Mouse (Mus musculus): ENCODE data around the gene Ptpro.

Gene Ptpro

DNA sequence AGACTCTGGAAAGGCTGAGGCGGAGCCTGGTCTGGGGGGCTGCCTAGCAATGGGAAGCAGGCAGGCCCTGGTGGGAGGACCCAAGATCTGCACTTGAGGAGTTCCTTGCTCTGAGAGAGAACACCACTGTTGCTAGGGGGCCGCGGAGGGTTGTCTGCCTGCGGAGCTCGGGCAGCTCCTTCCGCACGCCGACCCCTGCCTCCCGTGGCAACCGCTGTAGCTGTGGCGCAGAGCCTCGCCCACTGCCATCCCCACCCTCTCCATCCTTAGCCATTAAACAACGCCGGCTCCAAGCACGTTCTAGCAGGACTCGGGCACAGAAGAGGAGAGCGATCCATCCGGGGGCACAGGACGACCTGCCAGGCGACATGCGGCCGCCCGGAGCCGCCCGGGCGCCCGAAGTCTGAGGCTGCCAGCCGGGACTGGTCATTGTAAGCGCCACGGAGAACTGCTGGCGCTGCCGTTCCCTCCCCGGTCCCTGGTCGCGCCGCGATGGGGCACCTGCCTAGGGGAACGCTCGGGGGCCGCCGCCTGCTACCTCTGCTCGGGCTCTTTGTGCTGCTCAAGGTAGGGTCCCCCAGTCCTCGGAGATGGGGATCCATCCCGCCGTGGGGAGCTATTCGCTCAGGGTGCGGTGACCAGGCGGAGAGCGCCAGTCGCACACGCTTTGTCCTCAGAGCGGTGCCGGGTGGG is at the start of gene Ptpro:
TSS of gene Ptpro (plus strand) at position 126 of the 693 bp plus-strand sequence.
- DNase-seq (ENCODE audit: low read depth, low spot score) = no peak

DNA sequence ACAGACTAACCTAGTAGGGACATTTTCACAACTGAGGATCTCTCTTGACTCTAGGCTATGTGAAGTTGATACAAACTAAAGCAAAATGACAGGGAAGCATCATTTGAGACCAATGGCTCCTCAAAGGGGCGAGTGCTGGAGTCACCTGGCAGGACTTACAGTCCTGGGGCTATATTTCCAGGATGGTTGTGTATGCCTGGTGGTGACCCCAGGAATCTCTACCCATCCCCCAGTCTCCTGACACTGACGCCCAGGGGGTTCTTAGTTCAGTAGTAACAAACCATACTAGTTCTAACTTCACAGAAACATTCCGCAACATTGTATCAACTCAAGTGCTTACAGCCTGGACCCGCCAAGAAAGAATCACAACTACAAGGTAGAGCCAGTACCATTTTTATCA is 49.5 kb upstream of the Ptpro start:
- DNase-seq (ENCODE audit: low read depth, low spot score) = no peak

- DNase-seq (ENCODE audit: low read depth, low spot score) = no peak
These were observed 46.3 kb upstream of the Ptpro start for GRCm38 (mm10) chr6:137205662-137206400.

DNA sequence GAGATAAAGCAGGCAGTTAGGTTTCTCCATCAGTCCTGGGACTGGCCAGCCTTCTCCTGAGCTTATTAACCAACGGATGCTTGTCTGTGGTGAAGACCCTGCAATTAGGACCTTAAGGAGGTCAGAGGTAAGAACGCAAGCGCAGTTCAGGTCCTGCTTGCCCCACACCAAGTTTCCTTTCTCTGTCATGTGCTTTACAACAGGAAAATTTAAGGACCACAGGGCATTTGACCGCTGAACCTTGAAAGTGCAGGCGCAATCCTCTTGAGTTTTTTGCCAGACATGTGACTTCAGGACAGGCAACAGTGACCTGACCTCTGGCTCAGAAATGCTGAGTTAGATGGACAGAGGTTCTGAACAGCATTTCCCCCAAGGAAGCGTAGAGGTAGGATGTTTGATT is 45.0 kb upstream of the Ptpro start:
- DNase-seq (ENCODE audit: low read depth, low spot score) = no peak

GRCm38 (mm10) chr6:137209992-137210391 is 42.1 kb upstream of the Ptpro start:
- no peak for DNase-seq (ENCODE audit: low read depth, low spot score)

DNA sequence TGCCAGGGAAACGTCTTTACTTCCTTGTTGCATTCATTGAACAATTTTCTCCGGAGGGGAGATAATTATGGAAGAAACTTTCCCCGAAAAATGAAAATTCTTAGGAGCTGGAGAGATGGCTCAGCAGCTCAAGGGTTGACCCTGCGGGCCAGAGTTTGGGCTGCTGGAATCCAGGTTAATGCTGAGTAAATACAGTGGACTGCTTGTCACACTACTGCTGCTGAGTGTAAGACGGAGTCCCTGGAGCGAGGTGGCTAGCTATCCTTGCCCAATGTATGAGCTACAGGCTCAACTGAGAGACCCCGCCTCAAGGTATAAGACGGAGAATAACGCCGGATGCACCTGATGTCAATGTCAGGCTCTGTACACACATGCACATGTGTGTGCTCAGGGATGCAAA is 41.1 kb upstream of the Ptpro start:
- no peak for DNase-seq (ENCODE audit: low read depth, low spot score)

GRCm38 (mm10) chr6:137211441-137211840 is 40.7 kb upstream of the Ptpro start:
- DNase-seq (ENCODE audit: low read depth, low spot score) = no peak

DNA sequence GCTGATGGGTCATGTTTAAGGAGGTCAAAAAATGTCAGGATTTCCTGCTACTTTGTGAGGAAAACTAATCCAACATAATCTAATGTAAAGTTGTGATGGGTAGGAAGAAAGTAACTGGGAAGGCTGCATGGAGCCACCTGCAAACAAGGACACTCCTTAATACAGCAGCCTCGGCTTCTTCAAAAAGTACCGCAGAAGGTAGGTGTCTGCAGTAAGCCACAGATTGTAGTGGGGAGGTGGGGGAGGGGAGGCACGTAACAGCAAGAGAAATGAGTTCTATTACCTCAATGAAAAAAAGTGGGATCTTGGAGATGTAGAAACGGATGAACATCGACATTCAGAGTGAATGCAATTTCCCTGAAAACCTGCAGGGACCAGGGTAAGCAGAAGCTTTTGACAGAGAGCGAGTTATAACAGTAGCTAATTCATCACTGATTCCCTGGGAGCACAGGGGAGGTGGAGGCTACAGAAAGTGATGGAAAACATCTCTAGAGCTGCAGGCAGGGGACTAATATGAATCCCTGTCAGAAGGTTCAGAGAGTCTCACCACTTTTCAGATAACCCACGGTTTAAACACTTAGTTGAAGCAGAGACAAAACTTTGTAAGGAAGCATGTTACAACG is 34.2 kb upstream of the Ptpro start:
- no peak for DNase-seq (ENCODE audit: low read depth, low spot score)

GRCm38 (mm10) chr6:137252887-137253242 is 746 bp downstream of the Ptpro start:
- DNase-seq (ENCODE audit: low read depth, low spot score) = no peak

DNA sequence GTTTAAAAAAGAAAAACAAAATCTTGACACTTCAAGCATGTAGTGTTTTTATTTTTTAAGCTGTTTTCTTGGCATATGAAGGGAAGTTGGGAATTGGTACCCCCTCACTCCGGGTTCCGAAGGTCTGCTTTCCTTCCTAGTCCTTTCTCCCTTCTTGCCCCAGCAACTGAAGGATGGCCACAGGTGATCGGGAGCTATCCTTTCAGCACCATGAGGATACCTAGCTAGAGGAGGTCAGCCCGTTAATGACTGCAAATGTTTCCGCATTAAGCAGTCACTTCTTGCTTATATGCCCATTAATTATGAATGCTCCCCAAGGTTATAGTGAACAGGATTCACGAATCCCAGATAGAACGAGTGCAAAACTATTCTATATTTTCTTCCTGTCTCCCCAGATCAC is 1.3 kb downstream of the Ptpro start:
- no peak for DNase-seq (ENCODE audit: low read depth, low spot score)

- no peak for DNase-seq (ENCODE audit: low read depth, low spot score)
These were observed 8.9 kb downstream of the Ptpro start for GRCm38 (mm10) chr6:137261033-137261432.

DNA sequence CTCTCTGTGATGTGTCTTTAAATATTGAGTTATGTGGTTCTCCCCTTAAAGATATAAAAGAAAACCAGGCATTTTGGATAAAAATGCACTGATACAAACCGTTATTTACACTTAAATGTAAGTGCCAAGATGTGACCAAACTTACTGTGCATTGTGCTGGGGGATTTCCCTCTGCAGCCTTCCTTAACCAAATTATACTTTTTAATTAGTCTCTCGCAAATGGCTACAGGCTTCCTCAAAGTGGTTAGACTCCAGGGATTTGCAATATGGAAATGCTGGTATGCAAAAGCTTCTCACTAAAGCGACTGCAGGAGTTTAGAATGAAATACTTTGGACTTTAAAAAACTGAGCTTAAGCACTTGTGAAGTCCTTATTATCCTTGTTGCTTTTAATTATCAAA is 10.0 kb downstream of the Ptpro start:
- no peak for DNase-seq (ENCODE audit: low read depth, low spot score)

DNA sequence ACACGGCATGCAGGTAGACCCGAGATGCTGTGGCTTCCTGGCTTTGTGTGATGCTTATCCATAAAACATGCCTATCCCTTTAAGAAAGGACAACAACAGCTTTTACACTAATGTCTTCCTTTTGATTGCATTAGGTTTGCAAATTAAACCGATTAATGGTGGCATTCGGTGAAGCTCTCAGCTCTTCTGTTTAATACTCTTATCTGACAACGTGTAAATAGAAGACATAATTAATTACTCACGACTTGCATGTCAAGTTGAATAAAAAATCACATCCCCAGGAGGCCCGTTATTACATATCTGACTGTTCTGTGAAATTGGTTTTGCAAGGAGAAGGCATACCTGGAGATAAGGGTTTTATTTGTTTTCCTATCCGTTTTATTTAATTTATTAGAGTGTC is 15.9 kb downstream of the Ptpro start:
- DNase-seq (ENCODE audit: low read depth, low spot score) = no peak

DNA sequence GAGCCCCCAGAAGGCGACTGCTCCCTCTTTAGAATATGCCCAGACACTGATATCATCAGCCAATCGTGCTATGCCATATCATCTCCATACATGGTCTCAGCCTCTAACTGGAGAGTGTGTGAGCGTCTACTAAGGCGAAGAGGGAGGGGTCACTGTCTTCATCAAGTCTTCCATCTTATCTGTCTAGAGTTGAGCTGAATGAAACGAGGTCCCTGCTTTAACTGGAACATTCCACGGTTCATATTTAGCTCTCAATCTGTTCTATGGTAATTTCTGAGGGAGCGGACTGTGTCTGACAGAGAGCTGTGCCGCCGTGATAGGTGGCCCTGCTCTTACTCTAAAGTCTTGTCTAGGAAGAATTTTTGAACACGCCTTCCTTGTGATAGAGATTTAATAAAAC is 16.5 kb downstream of the Ptpro start:
- no peak for DNase-seq (ENCODE audit: low read depth, low spot score)

DNA sequence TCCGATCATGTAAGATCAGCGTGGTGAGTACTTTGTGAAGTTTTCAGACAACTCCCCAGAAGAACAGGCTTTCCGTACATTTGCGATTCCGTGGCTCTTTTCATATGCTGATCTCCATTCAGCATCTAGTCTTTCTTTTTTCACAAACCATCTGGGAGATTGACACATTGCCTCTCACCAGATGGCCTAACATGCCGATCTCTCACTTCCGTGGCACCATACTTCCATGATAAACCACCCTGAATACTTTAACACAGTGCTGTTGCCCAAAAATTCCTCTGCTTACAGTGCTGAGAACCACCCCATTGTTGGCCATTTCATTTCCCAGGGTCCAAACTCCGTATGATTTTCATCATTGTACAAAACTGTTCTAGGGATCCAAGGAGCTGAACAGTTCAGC is 20.4 kb downstream of the Ptpro start:
- no peak for DNase-seq (ENCODE audit: low read depth, low spot score)

DNA sequence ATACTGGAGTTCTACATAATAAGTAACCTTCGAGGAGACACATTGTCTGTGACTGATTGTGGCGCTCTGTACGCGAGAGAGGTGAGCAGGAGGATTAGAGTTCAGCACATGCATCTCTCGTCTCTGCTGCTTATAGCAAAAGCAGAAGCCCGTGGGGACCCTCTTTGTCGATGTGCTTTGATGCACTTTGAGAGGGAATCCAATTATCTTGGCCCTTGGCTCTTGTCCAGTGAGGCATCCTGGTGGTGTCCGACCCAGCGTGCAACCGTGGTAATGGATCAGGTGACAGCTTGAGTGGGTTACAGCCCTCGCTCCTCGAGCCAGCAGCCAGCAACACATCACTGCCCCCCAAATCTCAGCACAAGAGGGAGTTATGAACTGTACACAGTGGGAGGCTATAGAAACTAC is 25.5 kb downstream of the Ptpro start:
- DNase-seq (ENCODE audit: low read depth, low spot score) = no peak

- DNase-seq (ENCODE audit: low read depth, low spot score) = no peak
These were observed 27.5 kb downstream of the Ptpro start for GRCm38 (mm10) chr6:137279576-137279975.

GRCm38 (mm10) chr6:137281541-137282049 is 29.5 kb downstream of the Ptpro start:
- DNase-seq (ENCODE audit: low read depth, low spot score) = no peak

DNA sequence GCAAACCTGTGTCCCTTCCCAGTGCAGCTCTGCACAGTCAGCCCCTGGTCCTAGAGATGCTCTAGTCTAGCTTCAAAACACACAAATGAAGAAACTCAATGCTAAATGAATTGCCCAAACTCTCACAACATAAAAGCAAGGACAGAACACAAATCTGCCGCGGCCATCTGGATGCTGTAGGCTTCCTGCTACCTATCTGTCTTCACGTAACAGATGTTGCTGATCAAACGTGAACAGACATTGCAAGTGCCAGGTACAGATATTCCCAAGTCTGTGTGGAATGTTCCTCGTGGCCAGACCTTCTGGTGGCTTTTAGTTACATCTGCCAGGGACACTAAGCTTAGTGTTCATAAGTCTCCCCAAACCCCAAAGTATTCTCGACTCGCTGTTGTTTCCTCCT is 29.9 kb downstream of the Ptpro start:
- no peak for DNase-seq (ENCODE audit: low read depth, low spot score)

- DNase-seq (ENCODE audit: low read depth, low spot score) = no peak
These were observed 34.3 kb downstream of the Ptpro start for GRCm38 (mm10) chr6:137286376-137286775.

GRCm38 (mm10) chr6:137287788-137288187 is 35.7 kb downstream of the Ptpro start:
- DNase-seq (ENCODE audit: low read depth, low spot score) = no peak

DNA sequence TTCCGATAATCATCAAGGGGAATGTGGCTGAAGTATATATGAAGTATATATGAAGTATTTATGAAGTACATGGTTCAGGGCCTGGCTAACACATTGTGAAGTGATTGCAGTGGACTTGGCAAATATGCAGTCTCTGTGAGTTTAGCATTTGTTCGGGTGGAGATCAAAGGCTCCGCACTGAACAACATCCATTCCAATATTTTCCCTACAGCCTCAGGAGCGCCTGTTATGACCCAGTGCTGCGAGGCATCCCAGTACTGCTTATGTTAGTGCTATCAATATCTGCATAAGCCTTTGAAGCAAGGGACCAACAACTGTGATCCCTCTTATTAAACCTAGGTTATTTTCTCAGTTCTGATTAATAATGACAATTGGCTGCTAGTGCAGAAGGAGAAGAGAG is 36.1 kb downstream of the Ptpro start:
- DNase-seq (ENCODE audit: low read depth, low spot score) = no peak

DNA sequence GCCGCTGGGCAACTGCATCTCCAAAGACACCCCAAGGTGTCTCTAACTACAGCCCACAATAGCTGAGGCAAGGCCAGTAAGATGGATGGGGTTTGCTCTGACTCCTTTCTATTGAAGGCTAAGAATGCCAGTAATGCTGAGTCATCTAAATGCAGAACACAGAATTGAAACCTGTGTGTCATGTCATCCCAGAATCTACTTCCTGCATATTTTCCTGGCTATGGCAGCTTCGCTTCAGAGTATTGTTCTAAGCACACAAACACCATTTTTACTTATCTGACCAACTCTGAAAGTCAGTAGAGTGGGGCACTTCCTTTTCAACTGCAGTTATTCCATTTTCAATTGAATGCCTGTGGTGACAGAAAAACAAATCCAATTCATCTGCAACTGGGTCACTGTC is 40.3 kb downstream of the Ptpro start:
- DNase-seq (ENCODE audit: low read depth, low spot score) = no peak
